Mouse (Mus musculus) neural tube, embryonic 13.5 days (tissue): ENCODE results near the gene Ccdc137. TPM values are rescaled to one million over a fixed set of nuclear protein-coding genes. Genes with fewer than 3 reads are reported as not detected.

Experiments
- ATAC-seq: fragments of 200-750 bp; cut with Nextera tagmentation; 2 replicates; pipeline ENCODE4 v1.8.0; 2017; ENCODE audit warnings: low read depth, mild to moderate bottlenecking, moderate TSS enrichment, moderate library complexity
- H3K27ac ChIP-seq: fragments of 300-500 bp; sonication (generic); replicated peaks from 2 replicates; pipeline ENCODE4 v1.5.1; 2015; ENCODE audit warnings: moderate library complexity, mild to moderate bottlenecking, inconsistent platforms
- H3K27me3 ChIP-seq: fragments of 300-500 bp; sonication (generic); 2 replicates; pipeline ENCODE4 v1.6.1; 2015; ENCODE audit warnings: mild to moderate bottlenecking, inconsistent platforms
- H3K36me3 ChIP-seq: fragments of 300-500 bp; sonication (generic); 2 replicates; pipeline ENCODE4 v1.6.1; 2015; ENCODE audit warnings: mild to moderate bottlenecking, inconsistent platforms
- H3K4me1 ChIP-seq: fragments of 300-500 bp; sonication (generic); replicated peaks from 2 replicates; pipeline ENCODE4 v1.6.1; 2015; ENCODE audit warnings: inconsistent platforms
- H3K4me2 ChIP-seq: fragments of 300-500 bp; sonication (generic); 2 replicates; pipeline ENCODE4 v1.6.1; 2015; ENCODE audit warnings: inconsistent platforms, mild to moderate bottlenecking, moderate library complexity
- H3K4me3 ChIP-seq: fragments of 300-500 bp; sonication (generic); 2 replicates; pipeline ENCODE4 v1.5.1; 2015; ENCODE audit warnings: mild to moderate bottlenecking, inconsistent platforms
- H3K9ac ChIP-seq: fragments of 300-500 bp; sonication (generic); 2 replicates; pipeline ENCODE4 v1.6.1; 2015; ENCODE audit warnings: moderate library complexity, mild to moderate bottlenecking, inconsistent platforms
- H3K9me3 ChIP-seq: fragments of 300-500 bp; sonication (generic); 2 replicates; pipeline ENCODE4 v1.6.1; 2016; ENCODE audit warnings: inconsistent platforms
- WGBS: fragments of 180-500 bp; shearing (Covaris S2); methylation state at CpG from one replicate; pipeline ENCODE4 v1.1.7; 2015; 5-methylcytosine and 5-hydroxymethylcytosine counted together
- polyA plus RNA-seq: library from polyadenylated mRNA; unstranded; fragments of >200 nt; fragmentation: Nextera tagmentation; extraction: Ambion mirVana; gene quantifications from 2 replicates; pipeline ENCODE4 v1.2.1, GENCODE M21; 2015

Gene Ccdc137
- polyA plus RNA-seq, 1 experiment from 2014 or later = 26.3 TPM

GRCm38 (mm10) chr11:120442765-120443280 is 15.1 kb upstream of the Ccdc137 start:
- 87% methylated on average over 3 of the region's 3 CpGs for WGBS

GRCm38 (mm10) chr11:120444106-120444505 is 13.8 kb upstream of the Ccdc137 start:
- WGBS = 73% methylated on average over 6 of the region's 6 CpGs
- ATAC-seq = no peak
- H3K4me3 ChIP-seq = no peak overlapping the region

More at GRCm38 (mm10) chr11:120442765-120443280, 15.1 kb upstream of the Ccdc137 start:
- H3K4me1 ChIP-seq = no peaks in the 10 kb centered on the region
- no peak overlapping the region for H3K4me3 ChIP-seq
- no peaks in the 10 kb centered on the region for H3K36me3 ChIP-seq
- no peaks in the 10 kb centered on the region for H3K9me3 ChIP-seq
- H3K9ac ChIP-seq = no peak overlapping the region
- H3K4me2 ChIP-seq = no peak overlapping the region
- H3K27me3 ChIP-seq = no peaks in the 10 kb centered on the region
- no peak for ATAC-seq
- no peak overlapping the region for H3K27ac ChIP-seq

GRCm38 (mm10) chr11:120445475-120445874 is 12.4 kb upstream of the Ccdc137 start:
- no peaks in the 10 kb centered on the region for H3K4me1 ChIP-seq
- H3K27ac ChIP-seq = no peak overlapping the region
- no peak for ATAC-seq
- H3K4me2 ChIP-seq = no peak overlapping the region
- no peaks in the 10 kb centered on the region for H3K9me3 ChIP-seq
- H3K27me3 ChIP-seq = no peaks in the 10 kb centered on the region
- 72% methylated on average over 3 of the region's 3 CpGs for WGBS
- H3K4me3 ChIP-seq = no peak overlapping the region
- H3K36me3 ChIP-seq = no peaks in the 10 kb centered on the region
- no peak overlapping the region for H3K9ac ChIP-seq

More at GRCm38 (mm10) chr11:120444106-120444505, 13.8 kb upstream of the Ccdc137 start:
- Histone ChIP-seq H3K4me2 (no peak overlapping the region), H3K9me3 (no peaks in the 10 kb centered on the region), H3K27me3 (no peaks in the 10 kb centered on the region), H3K27ac (no peak overlapping the region), H3K9ac (no peak overlapping the region), H3K4me1 (no peaks in the 10 kb centered on the region), H3K36me3 (no peaks in the 10 kb centered on the region)

GRCm38 (mm10) chr11:120447179-120447578 is 10.7 kb upstream of the Ccdc137 start:
- 80% methylated on average over 7 of the region's 7 CpGs for WGBS
- Histone ChIP-seq H3K9ac (no peak overlapping the region), H3K9me3 (no peaks in the 10 kb centered on the region), H3K4me3 (no peak overlapping the region), H3K4me1 (no peaks in the 10 kb centered on the region), H3K27me3 (no peaks in the 10 kb centered on the region), H3K36me3 (no peaks in the 10 kb centered on the region), H3K4me2 (no peak overlapping the region), H3K27ac (no peak overlapping the region)
- ATAC-seq = no peak

- ATAC-seq = no peak
- 68% methylated on average over 3 of the region's 3 CpGs for WGBS
- H3K27ac ChIP-seq = no peak overlapping the region
- H3K4me1 ChIP-seq = peaks cover 7% of the 10 kb centered on the region
- H3K9ac ChIP-seq = no peak overlapping the region
- no peak overlapping the region for H3K4me2 ChIP-seq
- no peak overlapping the region for H3K4me3 ChIP-seq
- H3K9me3 ChIP-seq = no peaks in the 10 kb centered on the region
- no peaks in the 10 kb centered on the region for H3K36me3 ChIP-seq
- no peaks in the 10 kb centered on the region for H3K27me3 ChIP-seq
Observed at GRCm38 (mm10) chr11:120452246-120452645, 5.7 kb upstream of the Ccdc137 start.

- 91% methylated on average over 4 of the region's 4 CpGs for WGBS
Observed at GRCm38 (mm10) chr11:120453306-120453705, 4.6 kb upstream of the Ccdc137 start, which contains the start of gene Pde6g. Gene Pde6g (minus strand): TSS chr11:120453500.

GRCm38 (mm10) chr11:120454965-120455364 is 3.0 kb upstream of the Ccdc137 start:
- WGBS = 96% methylated on average over 4 of the region's 4 CpGs
- no peaks in the 10 kb centered on the region for H3K9me3 ChIP-seq
- H3K36me3 ChIP-seq = peaks cover 6% of the 10 kb centered on the region
- H3K4me2 ChIP-seq = no peak overlapping the region
- H3K9ac ChIP-seq = no peak overlapping the region
- H3K4me3 ChIP-seq = no peak overlapping the region
- H3K27ac ChIP-seq = no peak overlapping the region
- H3K27me3 ChIP-seq = no peaks in the 10 kb centered on the region
- no peak for ATAC-seq
- peaks cover 25% of the 10 kb centered on the region for H3K4me1 ChIP-seq

More at GRCm38 (mm10) chr11:120453306-120453705, 4.6 kb upstream of the Ccdc137 start, which contains the start of gene Pde6g:
- Histone ChIP-seq H3K4me3 (no peak within 1 kb of the TSS), H3K4me1 (peaks cover 10% of the 10 kb centered on the region), H3K9me3 (no peaks in the 10 kb centered on the region), H3K27ac (no peak within 1 kb of the TSS), H3K4me2 (no peak within 1 kb of the TSS), H3K36me3 (no peaks in the 10 kb centered on the region), H3K27me3 (no peaks in the 10 kb centered on the region), H3K9ac (no peak within 1 kb of the TSS)
- no peak for ATAC-seq

GRCm38 (mm10) chr11:120455413-120455812 is 2.5 kb upstream of the Ccdc137 start:
- Histone ChIP-seq H3K4me2 (no peak overlapping the region), H3K27ac (no peak overlapping the region), H3K4me1 (peaks cover 25% of the 10 kb centered on the region), H3K4me3 (no peak overlapping the region), H3K27me3 (no peaks in the 10 kb centered on the region), H3K9ac (no peak overlapping the region), H3K9me3 (no peaks in the 10 kb centered on the region), H3K36me3 (peaks cover 9% of the 10 kb centered on the region)
- 93% methylated on average over 7 of the region's 7 CpGs for WGBS
- no peak for ATAC-seq

GRCm38 (mm10) chr11:120457370-120457769 is 545 bp upstream of the Ccdc137 start:
- H3K9me3 ChIP-seq = no peaks in the 10 kb centered on the region
- peak overlapping the region; percentile 90 for H3K4me3 ChIP-seq
- H3K4me2 ChIP-seq = peak overlapping the region; percentile 97
- 35% methylated on average over 14 of the region's 14 CpGs for WGBS
- ATAC-seq = 0 out of 2 replicates have a peak, but pooled peaks have one; percentile 24
- H3K27ac ChIP-seq = peak overlapping the region; percentile 84
- peak overlapping the region; percentile 98 for H3K9ac ChIP-seq
- H3K4me1 ChIP-seq = peaks cover 25% of the 10 kb centered on the region
- peaks cover 28% of the 10 kb centered on the region for H3K36me3 ChIP-seq
- no peaks in the 10 kb centered on the region for H3K27me3 ChIP-seq

- Histone ChIP-seq H3K9ac (peak overlapping the region; percentile 98), H3K27me3 (no peaks in the 10 kb centered on the region), H3K36me3 (peaks cover 44% of the 10 kb centered on the region), H3K4me2 (peak overlapping the region; percentile 97), H3K9me3 (no peaks in the 10 kb centered on the region), H3K27ac (no peak overlapping the region), H3K4me1 (peaks cover 25% of the 10 kb centered on the region), H3K4me3 (peak overlapping the region; percentile 90)
- ATAC-seq = no peak
- WGBS = 76% methylated on average over 6 of the region's 6 CpGs
Observed at GRCm38 (mm10) chr11:120458847-120459597, 1.1 kb downstream of the Ccdc137 start.

- Histone ChIP-seq H3K36me3 (peaks cover 60% of the 10 kb centered on the region), H3K9me3 (no peaks in the 10 kb centered on the region), H3K4me1 (peaks cover 35% of the 10 kb centered on the region), H3K9ac (no peak overlapping the region), H3K27ac (no peak overlapping the region), H3K4me2 (no peak overlapping the region), H3K27me3 (no peaks in the 10 kb centered on the region), H3K4me3 (no peak overlapping the region)
- WGBS = 89% methylated on average over 2 of the region's 2 CpGs
- ATAC-seq = no peak
Observed at GRCm38 (mm10) chr11:120463536-120463935, 5.6 kb downstream of the Ccdc137 start.

- Histone ChIP-seq H3K4me2 (no peak overlapping the region), H3K9me3 (no peaks in the 10 kb centered on the region), H3K27me3 (no peaks in the 10 kb centered on the region), H3K27ac (no peak overlapping the region), H3K9ac (no peak overlapping the region), H3K4me3 (no peak overlapping the region), H3K4me1 (peaks cover 34% of the 10 kb centered on the region), H3K36me3 (peaks cover 61% of the 10 kb centered on the region)
- WGBS = 95% methylated on average over 5 of the region's 5 CpGs
- no peak for ATAC-seq
Observed at GRCm38 (mm10) chr11:120464365-120464764, 6.5 kb downstream of the Ccdc137 start.
